Mouse (Mus musculus): Measurements from ENCODE around the gene Wdr91.

DNA sequence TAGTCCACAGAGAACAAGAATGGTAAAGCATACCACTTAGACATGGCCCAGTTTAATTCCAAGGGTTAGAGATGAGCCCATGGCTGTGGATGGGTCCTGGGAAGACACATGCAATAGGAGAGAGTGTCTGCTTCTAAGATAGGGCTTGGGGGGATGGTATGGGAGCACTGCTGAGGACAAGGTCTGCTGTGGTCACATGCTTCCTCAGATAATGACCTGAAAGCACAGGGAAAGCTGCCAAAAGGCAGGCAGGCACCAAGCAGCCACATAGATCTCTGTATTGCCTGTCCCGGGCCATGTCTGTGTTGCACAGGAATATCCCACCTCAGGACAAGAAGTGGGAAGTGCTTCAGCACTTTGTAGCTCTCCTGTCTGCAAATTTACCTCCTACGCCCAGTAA lies 11.5 kb downstream of the Wdr91 start:
- no peak for TF ChIP-seq CTCF (IDR thresholded peaks at IDR 0.05; ENCODE audit: low read depth)
- TF ChIP-seq EP300 (IDR thresholded peaks at IDR 0.05; ENCODE audit: low read depth) = no peak

Measured in liver, embryonic 14.5 days (tissue).